Mouse (Mus musculus): ENCODE measurements around the gene Phf5a.

The Phf5a gene

GRCm38 (mm10) chr15:81848301-81848700, 23.4 kb downstream of the Phf5a start:
- DNase-seq (ENCODE audit: low read depth): peak; percentile 82

GRCm38 (mm10) chr15:81847861-81848260, 23.9 kb downstream of the Phf5a start:
- DNase-seq (ENCODE audit: low read depth): no peak

GRCm38 (mm10) chr15:81847161-81847560, 24.6 kb downstream of the Phf5a start:
- DNase-seq (ENCODE audit: low read depth): no peak

GRCm38 (mm10) chr15:81846755-81847154, 25.0 kb downstream of the Phf5a start:
- no peak for DNase-seq (ENCODE audit: low read depth)

- peak; percentile 34 for DNase-seq (ENCODE audit: low read depth)
These were observed 26.0 kb downstream of the Phf5a start for GRCm38 (mm10) chr15:81845724-81846123.

- DNase-seq (ENCODE audit: low read depth): no peak
These were observed 26.6 kb downstream of the Phf5a start for GRCm38 (mm10) chr15:81845033-81845625.

- DNase-seq (ENCODE audit: low read depth): no peak
These were observed 29.4 kb downstream of the Phf5a start for GRCm38 (mm10) chr15:81842275-81842674.

- no peak for DNase-seq (ENCODE audit: low read depth)
These were observed 31.4 kb downstream of the Phf5a start for GRCm38 (mm10) chr15:81840306-81840705.

GRCm38 (mm10) chr15:81839634-81840033, 32.1 kb downstream of the Phf5a start:
- peak; percentile 91 for DNase-seq (ENCODE audit: low read depth)

- peak; percentile 44 for DNase-seq (ENCODE audit: low read depth)
These were observed 33.0 kb downstream of the Phf5a start for GRCm38 (mm10) chr15:81838554-81839235.

- DNase-seq (ENCODE audit: low read depth): peak; percentile 40
These were observed 34.5 kb downstream of the Phf5a start for GRCm38 (mm10) chr15:81836966-81837920.

- no peak for DNase-seq (ENCODE audit: low read depth)
These were observed 35.4 kb downstream of the Phf5a start for GRCm38 (mm10) chr15:81836124-81836821.

- DNase-seq (ENCODE audit: low read depth): no peak
These were observed 36.5 kb downstream of the Phf5a start for GRCm38 (mm10) chr15:81835007-81835880.

GRCm38 (mm10) chr15:81834171-81834841, 37.4 kb downstream of the Phf5a start:
- DNase-seq (ENCODE audit: low read depth): no peak

GRCm38 (mm10) chr15:81833481-81833880, 38.2 kb downstream of the Phf5a start:
- DNase-seq (ENCODE audit: low read depth): no peak

GRCm38 (mm10) chr15:81832219-81832618, 39.5 kb downstream of the Phf5a start:
- no peak for DNase-seq (ENCODE audit: low read depth)

- peak; percentile 92 for DNase-seq (ENCODE audit: low read depth)
These were observed 40.4 kb downstream of the Phf5a start for GRCm38 (mm10) chr15:81831136-81831825.

GRCm38 (mm10) chr15:81830530-81830929, 41.2 kb downstream of the Phf5a start:
- DNase-seq (ENCODE audit: low read depth): no peak

- no peak for DNase-seq (ENCODE audit: low read depth)
These were observed 42.5 kb downstream of the Phf5a start for GRCm38 (mm10) chr15:81829208-81829580.

Measured in NIH3T3 (cell line).